ENCODE assay signal across 11 mouse cellular contexts in the genomic region with DNA sequence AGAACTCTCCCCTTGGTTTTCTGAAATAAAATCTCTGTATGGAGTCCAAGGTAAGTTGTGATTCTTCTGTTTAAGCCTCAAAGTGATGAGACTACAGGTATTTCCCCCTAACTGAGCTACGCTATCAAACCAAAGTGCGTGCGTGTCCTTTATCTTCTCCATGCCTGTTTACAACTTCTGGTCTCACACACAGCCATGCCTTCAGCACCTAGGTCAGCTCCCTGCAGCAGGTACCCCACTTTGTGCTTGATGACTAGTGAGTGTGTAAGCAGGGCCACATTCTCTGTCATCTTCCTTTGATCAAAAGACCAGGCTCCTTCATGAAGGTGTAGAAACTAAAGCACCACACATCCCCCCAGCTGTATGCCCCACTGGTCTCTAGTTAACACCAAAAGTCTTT. TPM values are rescaled to one million over a fixed set of nuclear protein-coding genes. Genes with fewer than 3 reads are reported as not detected.
DNase-seq lines count a peak whose midpoint lies in the region; ATAC-seq and TF ChIP-seq lines count a peak whose summit lies in the region.
"Had no signal": no experiment of that assay in that cellular context is flagged by ENCODE, and none has a peak within 500 bp of the region (broad histone marks: within the 10 kb centered on the region; RNA-seq: fewer than 3 reads in every experiment).

No protein-coding gene starts in this region.

- H3K27me3 ChIP-seq in kidney, postnatal 0 days (ENCODE audit: insufficient read depth, low read length), result no peaks in the 10 kb centered on the region
- no peaks in the 10 kb centered on the region for H3K27me3 ChIP-seq in kidney, embryonic 15.5 days
- H3K27me3 ChIP-seq: heart, embryonic 13.5 days had no signal

- ATAC-seq in kidney, postnatal 0 days (replicated peaks; ENCODE audit: low FRiP score, low read depth), result no peak
- no peak for ATAC-seq in kidney, embryonic 15.5 days (replicated peaks; ENCODE audit: low FRiP score)
- ATAC-seq in megakaryocyte progenitor cell, adult 5-6 weeks (replicated peaks; ENCODE audit: poor library complexity), result 0 out of 2 replicates have a peak, but pooled peaks have one; percentile 37
- ATAC-seq: forebrain, embryonic 16.5 days had no signal

- H3K9me3 ChIP-seq in kidney, postnatal 0 days (replicated peaks; ENCODE audit: low read length), result no peaks in the 10 kb centered on the region
- no peaks in the 10 kb centered on the region for H3K9me3 ChIP-seq in kidney, embryonic 15.5 days (replicated peaks)
- H3K9me3 ChIP-seq: heart, embryonic 13.5 days had no signal

- H3K4me3 ChIP-seq in kidney, postnatal 0 days (replicated peaks; ENCODE audit: low read depth, low read length), result no peak overlapping the region
- no peak overlapping the region for H3K4me3 ChIP-seq in kidney, embryonic 15.5 days (replicated peaks)
- H3K4me3 ChIP-seq: heart, embryonic 13.5 days had no signal

- DNase-seq in kidney, postnatal 0 days (ENCODE audit: low spot score), result peak; percentile 52
- DNase-seq in ES-CJ7 (ENCODE audit: low read depth, low spot score), result peak; percentile 68
- DNase-seq in ZHBTc4 (ENCODE audit: low read depth, low spot score), result peak; percentile 65
- no peak for DNase-seq in cerebellum, adult 11 months
- DNase-seq in spleen, postnatal 14 days (ENCODE audit: low spot score in 2 of 2), result no peak
- DNase-seq: cerebellum, adult 9-10 months had no signal

- no peaks in the 10 kb centered on the region for H3K4me1 ChIP-seq in kidney, postnatal 0 days (replicated peaks; ENCODE audit: insufficient read depth, low read length)
- H3K4me1 ChIP-seq in kidney, embryonic 15.5 days, result no peaks in the 10 kb centered on the region

- H3K4me2 ChIP-seq in kidney, postnatal 0 days (ENCODE audit: low read length), result no peak overlapping the region
- no peak overlapping the region for H3K4me2 ChIP-seq in kidney, embryonic 15.5 days
- H3K4me2 ChIP-seq: heart, embryonic 13.5 days had no signal

- no peak overlapping the region for H3K27ac ChIP-seq in kidney, postnatal 0 days
- H3K27ac ChIP-seq in kidney, embryonic 15.5 days, result no peak overlapping the region
- H3K27ac ChIP-seq: heart, embryonic 13.5 days; macrophage had no signal

- no peaks in the 10 kb centered on the region for H3K36me3 ChIP-seq in kidney, postnatal 0 days (ENCODE audit: insufficient read depth, low read length)
- no peaks in the 10 kb centered on the region for H3K36me3 ChIP-seq in kidney, embryonic 15.5 days
- H3K36me3 ChIP-seq: heart, embryonic 13.5 days had no signal

- WGBS in kidney, postnatal 0 days, result 28% methylated on average over 3 of the region's 3 CpGs
- 39% methylated on average over 3 of the region's 3 CpGs for WGBS in kidney, embryonic 15.5 days

- H3K9ac ChIP-seq in kidney, postnatal 0 days (ENCODE audit: low read depth, low read length), result no peak overlapping the region
- H3K9ac ChIP-seq in kidney, embryonic 15.5 days, result no peak overlapping the region
- H3K9ac ChIP-seq: heart, embryonic 13.5 days had no signal

- no peak for TF ChIP-seq CTCF in kidney, postnatal 0 days (IDR thresholded peaks at IDR 0.05; ENCODE audit: low read depth)

RNA-seq across cellular contexts. Expression of gene Nsmce3, which starts 22.0 kb away (rescaled TPM):
- 10.1 TPM in 2 replicates for polyA plus RNA-seq in kidney, postnatal 0 days (2015; fragmentation: Nextera tagmentation; extraction: Ambion mirVana)
- 10.5 and 10.8 TPM in 2 replicates for polyA plus RNA-seq in kidney, embryonic 15.5 days (2015; fragmentation: Nextera tagmentation; extraction: Ambion mirVana)
- 5.3 and 6.0 TPM in 2 replicates for total RNA-seq in megakaryocyte progenitor cell, adult 5-6 weeks (2015)
- 5.5 and 5.8 TPM in 2 replicates for total RNA-seq in megakaryocyte progenitor cell, adult 5-6 weeks (2017)

Comparison
In these comparisons a context has a peak if more than half of its experiments do, and no peak if none do; other contexts are left out.
1. DNase-seq: peak in kidney, postnatal 0 days (single experiment), ES-CJ7 (single experiment) and ZHBTc4 (single experiment); none in cerebellum, adult 11 months (single experiment) and spleen, postnatal 14 days (0 of 2).